Mouse (Mus musculus): ENCODE results near the gene Ilk. TPM values are rescaled to one million over a fixed set of nuclear protein-coding genes. Genes with fewer than 3 reads are reported as not detected.
A peak's percentile ranks its signal among the peaks of the same experiment; 100 is the strongest.

Gene Ilk
- total and polyA plus RNA-seq, 3 experiments: 48.3 to 76.9 TPM; not detected in 1

DNA sequence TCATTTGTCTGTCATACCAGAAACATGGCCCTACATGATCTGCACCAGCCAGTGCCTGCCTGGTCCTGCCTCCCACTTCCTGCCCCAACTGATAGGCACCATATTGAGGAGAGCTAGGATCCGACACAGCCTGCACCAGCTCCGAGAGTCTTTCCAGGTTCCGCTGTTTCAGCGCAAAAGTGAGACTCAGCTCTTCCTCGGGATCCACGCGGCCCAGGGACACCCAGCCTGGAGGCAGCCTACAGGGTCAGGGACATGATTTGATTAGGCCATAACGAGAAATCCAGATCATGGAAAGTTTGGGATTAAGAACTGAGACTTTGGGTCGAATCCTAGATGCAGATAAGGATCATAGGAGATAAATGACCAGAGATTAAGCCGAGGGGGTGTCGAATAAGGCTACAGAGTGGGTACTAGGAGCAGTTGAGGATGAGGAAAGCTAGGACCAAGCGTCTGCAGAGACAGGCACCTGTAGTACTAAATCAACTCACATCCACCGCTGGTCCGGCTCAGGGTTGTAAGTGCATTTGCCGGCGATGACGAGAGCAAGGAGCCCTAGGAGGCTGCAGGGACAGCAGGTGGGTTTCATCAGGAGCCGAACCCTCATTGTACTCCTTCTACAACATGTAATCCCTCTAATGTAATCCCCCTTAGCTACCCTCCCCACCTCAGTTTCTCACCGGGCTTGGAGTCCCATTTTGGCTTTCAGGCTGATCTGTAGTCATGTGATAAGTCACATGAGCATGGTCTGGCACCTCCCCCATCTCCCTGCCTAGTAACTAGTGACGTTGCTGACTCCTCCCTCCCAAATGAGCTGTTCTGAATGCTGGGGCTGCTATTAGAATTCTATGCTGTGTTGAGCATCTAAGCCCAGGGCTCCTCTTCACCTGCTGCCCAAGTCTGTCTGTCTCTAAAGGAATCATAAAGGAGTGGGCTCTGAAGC, 15.4 kb downstream of the Ilk start, which contains the start of gene Tpp1:
Gene Tpp1 (minus strand): TSS at position 745 of the 943 bp plus-strand sequence.
- Histone ChIP-seq H3K9ac (ENCODE audit: control insufficient read depth, low read depth, low read length, poor library complexity, severe bottlenecking) (peak within 1 kb of the TSS; percentile 77), H3K9me3 (replicated peaks; ENCODE audit: insufficient read depth, low read length) (no peaks in the 10 kb centered on the region), H3K79me2 (ENCODE audit: control insufficient read depth, insufficient read depth, low read length, poor library complexity) (peaks cover 2% of the 10 kb centered on the region; the same call in 1 of the 2 replicates), H3K36me3 (ENCODE audit: control insufficient read depth in 1 of 2, insufficient read depth in 2 of 2, low read length in 2 of 2) (no peaks in the 10 kb centered on the region), H3K27me3 (ENCODE audit: control insufficient read depth in 1 of 2, insufficient read depth in 2 of 2, low read length in 2 of 2) (no peaks in the 10 kb centered on the region), H3K27ac (ENCODE audit: control insufficient read depth, low read depth, low read length) (peak within 1 kb of the TSS; percentile 12; the same call in 1 of the 2 replicates), H3K4me1 (ENCODE audit: control insufficient read depth in 1 of 2, insufficient read depth in 2 of 2, low read length in 2 of 2) (0 out of 4 replicates have a peak, but pooled peaks cover 0 to 10% of the 10 kb centered on the region in 2 experiments), H3K4me3 (ENCODE audit: control insufficient read depth in 1 of 2, insufficient read depth in 1 of 2, low read depth in 2 of 2, low read length in 2 of 2) (peak within 1 kb of the TSS; percentile 69 to 78)
- DNase-seq (ENCODE audit: low read depth, low spot score): peak; percentile 95
- TF ChIP-seq GATA1 (IDR thresholded peaks at IDR 0.05; ENCODE audit: low read depth, low read length): peak; percentile 32
- TF ChIP-seq MAX (IDR thresholded peaks at IDR 0.05; ENCODE audit: low read length): peak; percentile 93
- TF ChIP-seq POLR2A (IDR thresholded peaks at IDR 0.05; ENCODE audit: control insufficient read depth in 1 of 2, insufficient read depth in 1 of 2, low read depth in 1 of 2, low read length in 2 of 2, poor library complexity in 1 of 2): peak; percentile 43 to 70; a peak in 2 of 4 replicates
- TF ChIP-seq TBP (IDR thresholded peaks at IDR 0.05; ENCODE audit: low read depth, low read length): no peak
- TF ChIP-seq NELFE (IDR thresholded peaks at IDR 0.05; ENCODE audit: low read depth, low read length): peak; percentile 62
- TF ChIP-seq USF1 (IDR thresholded peaks at IDR 0.05; ENCODE audit: low read depth, low read length): peak; percentile 99
- no peak for TF ChIP-seq ZNF384 (IDR thresholded peaks at IDR 0.05; ENCODE audit: low read depth, low read length)
- peak; percentile 80 for TF ChIP-seq MXI1 (IDR thresholded peaks at IDR 0.05; ENCODE audit: low read depth, low read length)
- TF ChIP-seq MYC (IDR thresholded peaks at IDR 0.05; ENCODE audit: low read depth, low read length): 0 out of 2 replicates have a peak, but pooled peaks have one; percentile 51
- peak; percentile 96 for TF ChIP-seq CHD2 (IDR thresholded peaks at IDR 0.05; ENCODE audit: low read length)
- TF ChIP-seq TCF12 (IDR thresholded peaks at IDR 0.05; ENCODE audit: low read depth, low read length): peak; percentile 58; the same call in 1 of the 2 replicates
- peak; percentile 95 for TF ChIP-seq SIN3A (IDR thresholded peaks at IDR 0.05; ENCODE audit: low read length)
- TF ChIP-seq EP300 (IDR thresholded peaks at IDR 0.05; ENCODE audit: low read depth in 1 of 2, low read length in 2 of 2): peak in 1 of 2 experiments; percentile 34; a peak in 1 of 4 replicates
- TF ChIP-seq UBTF (IDR thresholded peaks at IDR 0.05; ENCODE audit: borderline replicate concordance, insufficient read depth, low read depth, low read length): no peak
- TF ChIP-seq HCFC1 (IDR thresholded peaks at IDR 0.05; ENCODE audit: low read depth, low read length): peak; percentile 80
- TF ChIP-seq ZMIZ1 (IDR thresholded peaks at IDR 0.05; ENCODE audit: low read depth, low read length): 0 out of 2 replicates have a peak, but pooled peaks have one; percentile 29
- TF ChIP-seq ETS1 (IDR thresholded peaks at IDR 0.05; ENCODE audit: low read depth, low read length): peak; percentile 80
- no peak for TF ChIP-seq NRF1 (IDR thresholded peaks at IDR 0.05; ENCODE audit: insufficient read depth, low read depth, low read length, poor library complexity, severe bottlenecking)
- TF ChIP-seq BHLHE40 (IDR thresholded peaks at IDR 0.05; ENCODE audit: borderline replicate concordance, low read depth, low read length): peak; percentile 81
- TF ChIP-seq USF2 (IDR thresholded peaks at IDR 0.05; ENCODE audit: borderline replicate concordance in 1 of 2, insufficient read depth in 1 of 2, low read depth in 1 of 2, low read length in 2 of 2): peak; percentile 93 to 99
- TF ChIP-seq CTCF (IDR thresholded peaks at IDR 0.05 in 2 of 3, conservative IDR thresholded peaks at IDR 0.05 in 1 of 3; ENCODE audit: control insufficient read depth in 1 of 3, insufficient read depth in 1 of 3, low read depth in 2 of 3, low read length in 3 of 3, poor library complexity in 1 of 3, severe bottlenecking in 1 of 3): no peak

Data from MEL (cell line).